ENCODE assay signal across 18 mouse cellular contexts in genomic region chr10:82823779-82824177, GRCm38 (mm10). TPM values are rescaled to one million over a fixed set of nuclear protein-coding genes. Genes with fewer than 3 reads are reported as not detected.
DNase-seq lines count a peak whose midpoint lies in the region; ATAC-seq and TF ChIP-seq lines count a peak whose summit lies in the region.
"Had no signal": no experiment of that assay in that cellular context is flagged by ENCODE, and none has a peak within 500 bp of the region (broad histone marks: within the 10 kb centered on the region; RNA-seq: fewer than 3 reads in every experiment).

No protein-coding gene starts in this region.

- no peak for TF ChIP-seq POLR2A in brain, embryonic 14.5 days (IDR thresholded peaks at IDR 0.05; ENCODE audit: borderline replicate concordance, extremely low read depth, insufficient read depth, insufficient read length, poor library complexity, severe bottlenecking)

- TF ChIP-seq CTCF in brain, embryonic 14.5 days (IDR thresholded peaks at IDR 0.05; ENCODE audit: borderline replicate concordance, extremely low read depth, insufficient read depth, insufficient read length): no peak

- H3K9ac ChIP-seq in forebrain, embryonic 13.5 days: no peak overlapping the region
- H3K9ac ChIP-seq in forebrain, embryonic 15.5 days (replicated peaks): no peak overlapping the region
- no peak overlapping the region for H3K9ac ChIP-seq in liver, embryonic 11.5 days (ENCODE audit: low read depth, low read length)
- H3K9ac ChIP-seq: forebrain, embryonic 12.5 days had no signal

- WGBS in forebrain, embryonic 13.5 days: 67% methylated on average over 5 of the region's 5 CpGs
- WGBS in forebrain, embryonic 15.5 days: 47% methylated on average over 5 of the region's 5 CpGs
- 54% methylated on average over 5 of the region's 5 CpGs for WGBS in limb, embryonic 10.5 days
- 66% methylated on average over 5 of the region's 5 CpGs for WGBS in liver, embryonic 11.5 days

- peak; percentile 56 for DNase-seq in R1 (ENCODE audit: low read depth, low spot score)
- peak; percentile 19 for DNase-seq in brain, embryonic 14.5 days (ENCODE audit: low read depth)
- no peak for DNase-seq in limb, embryonic 10.5 days (ENCODE audit: low spot score)
- no peak for DNase-seq in thymus, postnatal 4 days
- DNase-seq in lung, postnatal 10 days: no peak
- no peak for DNase-seq in liver, embryonic 11.5 days (ENCODE audit: low spot score)
- DNase-seq: adrenal gland, postnatal 25 days; cerebellum, adult 11-12 months; cerebellum, adult 2 months; cerebellum, adult 9-10 months; cerebellum, postnatal 10 days; cerebellum, postnatal 25 days had no signal

- 0 out of 2 replicates have a peak, but pooled peaks cover 2% of the 10 kb centered on the region for H3K27me3 ChIP-seq in forebrain, embryonic 13.5 days
- H3K27me3 ChIP-seq in forebrain, embryonic 15.5 days: no peaks in the 10 kb centered on the region
- H3K27me3 ChIP-seq in limb, embryonic 10.5 days (ENCODE audit: low read depth, poor library complexity, severe bottlenecking): no peaks in the 10 kb centered on the region
- H3K27me3 ChIP-seq in liver, embryonic 11.5 days (replicated peaks; ENCODE audit: control insufficient read depth, insufficient read depth, low read length): no peaks in the 10 kb centered on the region
- H3K27me3 ChIP-seq: forebrain, embryonic 12.5 days had no signal

- no peak for ATAC-seq in forebrain, embryonic 13.5 days
- ATAC-seq in forebrain, embryonic 15.5 days (replicated peaks): no peak
- no peak for ATAC-seq in liver, embryonic 11.5 days (replicated peaks; ENCODE audit: low FRiP score)
- ATAC-seq: activated CD4-positive, CD25-positive, alpha-beta regulatory T cell, adult 4 months had no signal

- peak overlapping the region; percentile 57 for H3K27ac ChIP-seq in forebrain, embryonic 13.5 days
- no peak overlapping the region for H3K27ac ChIP-seq in forebrain, embryonic 15.5 days (replicated peaks)
- H3K27ac ChIP-seq in limb, embryonic 10.5 days: 0 out of 2 replicates have a peak overlapping the region, but pooled peaks have one; percentile 5
- no peak overlapping the region for H3K27ac ChIP-seq in liver, embryonic 11.5 days (ENCODE audit: low read depth, low read length)
- H3K27ac ChIP-seq: forebrain, embryonic 10.5 days; forebrain, embryonic 12.5 days had no signal

- peaks cover 7% of the 10 kb centered on the region for H3K4me1 ChIP-seq in forebrain, embryonic 13.5 days
- peaks cover 17% of the 10 kb centered on the region for H3K4me1 ChIP-seq in forebrain, embryonic 15.5 days
- H3K4me1 ChIP-seq in limb, embryonic 10.5 days: peaks cover 11% of the 10 kb centered on the region
- no peaks in the 10 kb centered on the region; the same call in 1 of the 2 replicates for H3K4me1 ChIP-seq in liver, embryonic 11.5 days (replicated peaks; ENCODE audit: control insufficient read depth, insufficient read depth, low read length)
- H3K4me1 ChIP-seq: forebrain, embryonic 12.5 days had no signal

- no peaks in the 10 kb centered on the region for H3K36me3 ChIP-seq in forebrain, embryonic 13.5 days (ENCODE audit: poor library complexity, severe bottlenecking)
- no peaks in the 10 kb centered on the region for H3K36me3 ChIP-seq in forebrain, embryonic 15.5 days
- H3K36me3 ChIP-seq in limb, embryonic 10.5 days: no peaks in the 10 kb centered on the region
- H3K36me3 ChIP-seq in liver, embryonic 11.5 days (ENCODE audit: control insufficient read depth, insufficient read depth, low read length): no peaks in the 10 kb centered on the region
- H3K36me3 ChIP-seq: forebrain, embryonic 10.5 days; forebrain, embryonic 12.5 days had no signal

- no peaks in the 10 kb centered on the region for H3K9me3 ChIP-seq in forebrain, embryonic 13.5 days (replicated peaks)
- H3K9me3 ChIP-seq in forebrain, embryonic 15.5 days: no peaks in the 10 kb centered on the region
- H3K9me3 ChIP-seq in limb, embryonic 10.5 days (replicated peaks): no peaks in the 10 kb centered on the region
- H3K9me3 ChIP-seq in liver, embryonic 11.5 days (ENCODE audit: control insufficient read depth, low read length): no peaks in the 10 kb centered on the region
- H3K9me3 ChIP-seq: forebrain, embryonic 10.5 days; forebrain, embryonic 12.5 days had no signal

- H3K4me3 ChIP-seq in forebrain, embryonic 13.5 days: no peak overlapping the region
- H3K4me3 ChIP-seq in forebrain, embryonic 15.5 days: no peak overlapping the region
- no peak overlapping the region for H3K4me3 ChIP-seq in limb, embryonic 10.5 days
- H3K4me3 ChIP-seq in liver, embryonic 11.5 days (ENCODE audit: low read depth, low read length): no peak overlapping the region
- H3K4me3 ChIP-seq: erythroblast, embryonic 14.5 days; forebrain, embryonic 10.5 days; forebrain, embryonic 12.5 days had no signal

- H3K4me2 ChIP-seq in forebrain, embryonic 13.5 days: no peak overlapping the region
- no peak overlapping the region for H3K4me2 ChIP-seq in forebrain, embryonic 15.5 days (replicated peaks)
- no peak overlapping the region for H3K4me2 ChIP-seq in liver, embryonic 11.5 days
- H3K4me2 ChIP-seq: forebrain, embryonic 12.5 days had no signal

RNA-seq across cellular contexts. Expression of gene Txnrd1, which starts 10.0 kb away (rescaled TPM):
- polyA plus RNA-seq in forebrain, embryonic 13.5 days (2015; fragmentation: Nextera tagmentation; extraction: Ambion mirVana): 154 and 158 TPM in 2 replicates
- 172 and 174 TPM in 2 replicates for polyA plus RNA-seq in forebrain, embryonic 15.5 days (2015; fragmentation: Nextera tagmentation; extraction: Ambion mirVana)
- 105 and 115 TPM in 2 replicates for polyA plus RNA-seq in brain, embryonic 14.5 days (2012; rRNA removed)
- 168 and 183 TPM in 2 replicates for polyA plus RNA-seq in limb, embryonic 10.5 days (2016; fragmentation: Nextera tagmentation; extraction: Ambion mirVana)
- polyA plus RNA-seq in liver, embryonic 11.5 days (2014; fragmentation: Nextera tagmentation; extraction: Ambion mirVana): 129 and 145 TPM in 2 replicates

RNA-seq across cellular contexts. Expression of gene Eid3, which starts 42.6 kb away (rescaled TPM):
- polyA plus RNA-seq in forebrain, embryonic 13.5 days (2015; fragmentation: Nextera tagmentation; extraction: Ambion mirVana): 0.46 and 0.62 TPM in 2 replicates
- 0.22 and 0.51 TPM in 2 replicates for polyA plus RNA-seq in forebrain, embryonic 15.5 days (2015; fragmentation: Nextera tagmentation; extraction: Ambion mirVana)
- polyA plus RNA-seq in brain, embryonic 14.5 days (2012; rRNA removed): 0.57 and 1.2 TPM in 2 replicates
- 0.56 and 0.63 TPM in 2 replicates for polyA plus RNA-seq in limb, embryonic 10.5 days (2016; fragmentation: Nextera tagmentation; extraction: Ambion mirVana)
- polyA plus RNA-seq in liver, embryonic 11.5 days (2014; fragmentation: Nextera tagmentation; extraction: Ambion mirVana): 0.45 and 0.75 TPM in 2 replicates

RNA-seq across cellular contexts. Expression of gene Nfyb, which starts 59.8 kb away (rescaled TPM):
- polyA plus RNA-seq in forebrain, embryonic 13.5 days (2015; fragmentation: Nextera tagmentation; extraction: Ambion mirVana): 65.3 and 68.9 TPM in 2 replicates
- polyA plus RNA-seq in forebrain, embryonic 15.5 days (2015; fragmentation: Nextera tagmentation; extraction: Ambion mirVana): 62.5 and 67.4 TPM in 2 replicates
- polyA plus RNA-seq in brain, embryonic 14.5 days (2012; rRNA removed): 55.7 and 64.5 TPM in 2 replicates
- 56.8 and 64.1 TPM in 2 replicates for polyA plus RNA-seq in limb, embryonic 10.5 days (2016; fragmentation: Nextera tagmentation; extraction: Ambion mirVana)
- 47.6 and 50.4 TPM in 2 replicates for polyA plus RNA-seq in liver, embryonic 11.5 days (2014; fragmentation: Nextera tagmentation; extraction: Ambion mirVana)

Comparison
In these comparisons a context has a peak if more than half of its experiments do, and no peak if none do; other contexts are left out.
1. H3K27ac ChIP-seq: peak in forebrain, embryonic 13.5 days (single experiment) and limb, embryonic 10.5 days (single experiment); none in forebrain, embryonic 15.5 days (single experiment) and liver, embryonic 11.5 days (single experiment).
2. DNase-seq: peak in R1 (single experiment) and brain, embryonic 14.5 days (single experiment); none in limb, embryonic 10.5 days (single experiment), thymus, postnatal 4 days (single experiment), lung, postnatal 10 days (single experiment) and liver, embryonic 11.5 days (single experiment).